Mouse (Mus musculus) liver, postnatal 0 days (tissue): ENCODE measurements around the gene Ttpal.

Experiments
- CTCF ChIP-seq: sonication (generic); IDR thresholded peaks from 2 replicates; pipeline ENCODE4 v1.5.1; 2016; ENCODE audit warnings: antibody characterized with exemption, low read depth
- EP300 ChIP-seq: IDR thresholded peaks from 2 replicates; pipeline ENCODE4 v1.6.1; 2016; ENCODE audit warnings: antibody characterized with exemption, low read depth, mild to moderate bottlenecking

DNA sequence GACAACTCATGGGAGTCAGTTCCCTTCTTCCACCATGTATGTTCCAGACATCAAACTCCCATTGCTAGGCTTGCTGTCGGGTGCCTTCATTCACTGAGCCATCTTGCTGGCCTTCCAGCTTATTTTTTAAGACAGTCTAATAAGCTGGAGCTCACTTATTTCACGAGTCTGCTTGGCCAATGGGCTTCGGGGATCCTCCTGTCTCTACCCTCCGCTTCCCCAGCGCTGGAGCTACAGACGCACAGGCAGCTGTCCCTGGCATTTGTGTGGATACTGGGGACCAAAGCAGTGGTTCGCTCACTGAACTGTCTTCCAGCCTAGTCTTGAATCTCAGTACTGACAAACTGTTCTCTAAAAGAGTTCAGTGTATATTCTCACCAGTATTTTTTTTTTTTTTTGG is 4.0 kb downstream of the Ttpal start:
- TF ChIP-seq CTCF (no peak), EP300 (no peak)
